Mouse (Mus musculus): ENCODE data around the gene Chd8. TPM values are rescaled to one million over a fixed set of nuclear protein-coding genes. Genes with fewer than 3 reads are reported as not detected.

The Chd8 gene
- polyA plus RNA-seq, 1 experiment = 25.0 TPM

- Histone ChIP-seq H3K27ac (replicated peaks; ENCODE audit: low read depth, low read length) (no peak overlapping the region), H3K4me3 (ENCODE audit: insufficient read depth, low read depth, low read length) (peak overlapping the region; percentile 72), H3K4me1 (ENCODE audit: control insufficient read depth, insufficient read depth, insufficient read length, low read length) (no peaks in the 10 kb centered on the region)
Measured at GRCm38 (mm10) chr14:52244041-52244689, 13.4 kb downstream of the Chd8 start.

GRCm38 (mm10) chr14:52236216-52236615 is 21.4 kb downstream of the Chd8 start:
- no peak overlapping the region for H3K27ac ChIP-seq (replicated peaks; ENCODE audit: low read depth, low read length)
- H3K4me3 ChIP-seq (ENCODE audit: insufficient read depth, low read depth, low read length) = no peak overlapping the region
- H3K4me1 ChIP-seq (ENCODE audit: control insufficient read depth, insufficient read depth, insufficient read length, low read length) = no peaks in the 10 kb centered on the region

GRCm38 (mm10) chr14:52235165-52235564 is 22.4 kb downstream of the Chd8 start:
- Histone ChIP-seq H3K27ac (replicated peaks; ENCODE audit: low read depth, low read length) (no peak overlapping the region), H3K4me3 (ENCODE audit: insufficient read depth, low read depth, low read length) (no peak overlapping the region), H3K4me1 (ENCODE audit: control insufficient read depth, insufficient read depth, insufficient read length, low read length) (no peaks in the 10 kb centered on the region)

- Histone ChIP-seq H3K4me3 (ENCODE audit: insufficient read depth, low read depth, low read length) (no peak overlapping the region), H3K4me1 (ENCODE audit: control insufficient read depth, insufficient read depth, insufficient read length, low read length) (no peaks in the 10 kb centered on the region), H3K27ac (replicated peaks; ENCODE audit: low read depth, low read length) (no peak overlapping the region)
Measured at GRCm38 (mm10) chr14:52232249-52232648, 25.3 kb downstream of the Chd8 start.

- H3K4me1 ChIP-seq (ENCODE audit: control insufficient read depth, insufficient read depth, insufficient read length, low read length) = no peaks in the 10 kb centered on the region
- H3K27ac ChIP-seq (replicated peaks; ENCODE audit: low read depth, low read length) = no peak overlapping the region
- H3K4me3 ChIP-seq (ENCODE audit: insufficient read depth, low read depth, low read length) = no peak overlapping the region
Measured at GRCm38 (mm10) chr14:52225972-52226371, 31.6 kb downstream of the Chd8 start.

- no peak overlapping the region for H3K27ac ChIP-seq (replicated peaks; ENCODE audit: low read depth, low read length)
- no peaks in the 10 kb centered on the region for H3K4me1 ChIP-seq (ENCODE audit: control insufficient read depth, insufficient read depth, insufficient read length, low read length)
- no peak overlapping the region for H3K4me3 ChIP-seq (ENCODE audit: insufficient read depth, low read depth, low read length)
Measured at GRCm38 (mm10) chr14:52217261-52217660, 40.3 kb downstream of the Chd8 start.

- H3K27ac ChIP-seq (replicated peaks; ENCODE audit: low read depth, low read length) = no peak overlapping the region
- no peak overlapping the region for H3K4me3 ChIP-seq (ENCODE audit: insufficient read depth, low read depth, low read length)
- peaks cover 2% of the 10 kb centered on the region; the same call in 1 of the 2 replicates for H3K4me1 ChIP-seq (ENCODE audit: control insufficient read depth, insufficient read depth, insufficient read length, low read length)
Measured at GRCm38 (mm10) chr14:52199412-52199811, 58.2 kb downstream of the Chd8 start.

GRCm38 (mm10) chr14:52198141-52198540 is 59.4 kb downstream of the Chd8 start:
- H3K27ac ChIP-seq (replicated peaks; ENCODE audit: low read depth, low read length) = no peak overlapping the region
- no peak overlapping the region for H3K4me3 ChIP-seq (ENCODE audit: insufficient read depth, low read depth, low read length)
- H3K4me1 ChIP-seq (ENCODE audit: control insufficient read depth, insufficient read depth, insufficient read length, low read length) = peaks cover 2% of the 10 kb centered on the region; the same call in 1 of the 2 replicates

GRCm38 (mm10) chr14:52197156-52197878 is 60.3 kb downstream of the Chd8 start, which contains the start of gene Supt16:
Gene Supt16 (minus strand): TSS chr14:52197416.
- peaks cover 2% of the 10 kb centered on the region; the same call in 1 of the 2 replicates for H3K4me1 ChIP-seq (ENCODE audit: control insufficient read depth, insufficient read depth, insufficient read length, low read length)
- peak within 1 kb of the TSS; percentile 98 for H3K27ac ChIP-seq (replicated peaks; ENCODE audit: low read depth, low read length)
- peak within 1 kb of the TSS; percentile 99 for H3K4me3 ChIP-seq (ENCODE audit: insufficient read depth, low read depth, low read length)

GRCm38 (mm10) chr14:52196230-52197155 is 61.1 kb downstream of the Chd8 start:
- H3K27ac ChIP-seq (replicated peaks; ENCODE audit: low read depth, low read length) = peak overlapping the region; percentile 71
- peaks cover 2% of the 10 kb centered on the region; the same call in 1 of the 2 replicates for H3K4me1 ChIP-seq (ENCODE audit: control insufficient read depth, insufficient read depth, insufficient read length, low read length)
- H3K4me3 ChIP-seq (ENCODE audit: insufficient read depth, low read depth, low read length) = peak overlapping the region; percentile 99

GRCm38 (mm10) chr14:52195691-52196090 is 61.9 kb downstream of the Chd8 start:
- H3K27ac ChIP-seq (replicated peaks; ENCODE audit: low read depth, low read length) = no peak overlapping the region
- H3K4me3 ChIP-seq (ENCODE audit: insufficient read depth, low read depth, low read length) = no peak overlapping the region
- H3K4me1 ChIP-seq (ENCODE audit: control insufficient read depth, insufficient read depth, insufficient read length, low read length) = peaks cover 2% of the 10 kb centered on the region; the same call in 1 of the 2 replicates

GRCm38 (mm10) chr14:52190740-52191359 is 66.7 kb downstream of the Chd8 start:
- no peaks in the 10 kb centered on the region for H3K4me1 ChIP-seq (ENCODE audit: control insufficient read depth, insufficient read depth, insufficient read length, low read length)
- H3K27ac ChIP-seq (replicated peaks; ENCODE audit: low read depth, low read length) = no peak overlapping the region
- H3K4me3 ChIP-seq (ENCODE audit: insufficient read depth, low read depth, low read length) = no peak overlapping the region

GRCm38 (mm10) chr14:52189519-52189918 is 68.1 kb downstream of the Chd8 start:
- Histone ChIP-seq H3K4me1 (ENCODE audit: control insufficient read depth, insufficient read depth, insufficient read length, low read length) (no peaks in the 10 kb centered on the region), H3K4me3 (ENCODE audit: insufficient read depth, low read depth, low read length) (no peak overlapping the region), H3K27ac (replicated peaks; ENCODE audit: low read depth, low read length) (no peak overlapping the region)

- Histone ChIP-seq H3K4me1 (ENCODE audit: control insufficient read depth, insufficient read depth, insufficient read length, low read length) (no peaks in the 10 kb centered on the region), H3K27ac (replicated peaks; ENCODE audit: low read depth, low read length) (no peak overlapping the region)
Measured at GRCm38 (mm10) chr14:52188788-52189187, 68.8 kb downstream of the Chd8 start.

More at GRCm38 (mm10) chr14:52188788-52189187, 68.8 kb downstream of the Chd8 start:
- no peak overlapping the region for H3K4me3 ChIP-seq (ENCODE audit: insufficient read depth, low read depth, low read length)

All from brown adipose tissue, adult 24 weeks (tissue).